Mouse (Mus musculus) G1E (cell line): ENCODE measurements around the gene Zg16. TPM values are rescaled to one million over a fixed set of nuclear protein-coding genes. Genes with fewer than 3 reads are reported as not detected.

Source experiments
- ATAC-seq: 2 replicates; pipeline ENCODE4 v1.8.0; 2016; ENCODE audit warnings: mild to moderate bottlenecking; ENCODE audit not compliant: insufficient number of reproducible peaks, poor library complexity, low FRiP score, severe bottlenecking; ENCODE audit errors: extremely low read depth
- DNase-seq: peaks from one replicate; pipeline ENCODE4 v3.0.0; 2012; ENCODE audit warnings: low spot score
- H3K27me3 ChIP-seq: 2 replicates; pipeline ENCODE4 v1.6.1; 2012; ENCODE audit warnings: mild to moderate bottlenecking, low read length, inconsistent platforms; ENCODE audit not compliant: insufficient read depth
- H3K36me3 ChIP-seq: replicated peaks from 2 replicates; pipeline ENCODE3; 2012; ENCODE audit warnings: mild to moderate bottlenecking, inconsistent platforms
- H3K4me1 ChIP-seq: 2 replicates; pipeline ENCODE4 v1.6.1; 2012; ENCODE audit warnings: low read depth, low read length, inconsistent platforms, mixed read lengths; ENCODE audit not compliant: insufficient read depth
- H3K4me3 ChIP-seq: 2 replicates; pipeline ENCODE4 v1.5.1; 2012; ENCODE audit warnings: low read depth, mild to moderate bottlenecking, inconsistent platforms, low read length, moderate library complexity, mixed read lengths
- H3K9me3 ChIP-seq: replicated peaks from 2 replicates; pipeline ENCODE4 v1.6.1; 2012; ENCODE audit warnings: inconsistent platforms
- CTCF ChIP-seq: IDR thresholded peaks from 2 replicates; pipeline ENCODE4 v1.5.1; 2012; ENCODE audit warnings: low read depth, low read length, inconsistent platforms, mixed read lengths
- GATA1 ChIP-seq: IDR thresholded peaks from 2 replicates; pipeline ENCODE4 v1.6.1; 2012; ENCODE audit warnings: borderline replicate concordance, low read length, inconsistent platforms, mixed read lengths
- GATA2 ChIP-seq: IDR thresholded peaks from 2 replicates; pipeline ENCODE4 v1.6.1; 2012; ENCODE audit warnings: low read depth, low read length, inconsistent platforms, borderline replicate concordance
- POLR2AphosphoS5 ChIP-seq: IDR thresholded peaks from 2 replicates; pipeline ENCODE4 v1.6.1; 2012; ENCODE audit warnings: low read depth, low read length, inconsistent platforms; ENCODE audit not compliant: insufficient replicate concordance
- TAL1 ChIP-seq: conservative IDR thresholded peaks from 2 replicates; pipeline ENCODE4 v1.6.1; 2012; ENCODE audit warnings: low read depth, low read length, inconsistent platforms, mixed read lengths
- polyA plus RNA-seq: library from polyadenylated mRNA; stranded (reverse); fragments of >175 nt; gene quantifications from 2 replicates; pipeline ENCODE4 v1.2.3, GENCODE M21; 2012
- total RNA-seq, 2 experiments: library from RNA; stranded (forward) in 1 of 2; stranded (reverse) in 1 of 2; fragments of 200-1000 nt in 1 of 2; fragments of >200 nt in 1 of 2; fragmentation: Nextera tagmentation in 1 of 2; gene quantifications; 2 replicates each; pipeline ENCODE4 v1.2.3; 2014 to 2017

Gene Zg16
- total and polyA plus RNA-seq, 3 experiments = 2.9 TPM; not detected in 2

DNA sequence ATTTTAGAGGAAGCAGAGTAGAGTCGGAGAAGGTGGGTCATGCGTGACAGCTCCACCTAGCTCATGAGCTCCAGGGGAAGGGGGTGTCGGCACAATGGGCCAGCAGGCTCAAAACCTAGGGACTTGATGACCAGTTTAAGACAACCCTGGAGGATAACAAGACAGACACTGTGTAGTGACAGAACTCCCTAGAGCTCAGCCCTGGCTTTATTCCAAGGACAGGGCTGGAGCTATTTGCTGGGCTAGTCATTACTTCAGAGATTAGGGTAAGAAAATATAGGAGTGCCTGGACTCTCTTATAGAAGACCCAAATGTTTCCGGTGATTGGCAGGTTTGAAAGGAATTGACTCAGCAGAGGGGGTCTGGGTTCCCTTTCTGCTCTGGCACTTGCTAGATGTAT lies 13.9 kb downstream of the Zg16 start:
- H3K4me1 ChIP-seq = no peaks in the 10 kb centered on the region; the same call in 1 of the 2 replicates
- no peak for DNase-seq
- TF ChIP-seq POLR2AphosphoS5 = no peak
- no peak for TF ChIP-seq GATA2
- no peak for TF ChIP-seq GATA1
- no peak for TF ChIP-seq TAL1
- TF ChIP-seq CTCF = no peak

DNA sequence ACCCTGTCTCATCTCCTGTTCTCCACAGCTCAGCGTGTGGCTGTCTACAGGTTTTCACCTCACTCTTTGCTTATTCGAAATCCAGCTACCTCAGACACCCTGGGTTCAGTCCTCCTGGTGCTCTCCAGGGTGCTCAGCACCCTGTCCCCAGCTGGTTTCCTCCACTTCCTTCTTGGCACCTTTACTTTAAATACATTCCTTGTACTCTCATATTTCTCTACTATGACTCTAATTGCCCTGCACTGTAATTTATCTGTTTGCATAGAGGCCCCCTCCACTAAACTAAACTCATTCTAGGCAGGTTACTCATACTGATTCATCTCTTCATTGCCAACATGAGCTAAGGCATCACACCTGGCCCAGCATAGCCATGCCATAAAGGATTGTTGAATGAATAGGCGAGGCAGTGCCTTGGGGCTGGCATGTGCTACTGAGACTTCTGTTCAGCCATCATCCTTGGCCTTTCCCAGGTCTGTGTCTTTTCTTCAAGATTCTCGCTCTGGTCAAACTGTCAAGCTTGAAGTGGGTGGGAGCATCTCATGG lies 16.2 kb downstream of the Zg16 start:
- DNase-seq (no peak), ATAC-seq (no peak)
- H3K4me3 ChIP-seq = no peak overlapping the region
- no peaks in the 10 kb centered on the region for H3K4me1 ChIP-seq
- no peaks in the 10 kb centered on the region for H3K36me3 ChIP-seq
- H3K27me3 ChIP-seq = peaks cover 24% of the 10 kb centered on the region
- no peak for TF ChIP-seq POLR2AphosphoS5
- no peak for TF ChIP-seq TAL1
- TF ChIP-seq GATA2 = no peak
- TF ChIP-seq CTCF = no peak
- no peak for TF ChIP-seq GATA1
- H3K9me3 ChIP-seq = peaks cover 4% of the 10 kb centered on the region; the same call in 1 of the 2 replicates

More for the DNA sequence above, 13.9 kb downstream of the Zg16 start:
- Histone ChIP-seq H3K36me3 (no peaks in the 10 kb centered on the region), H3K27me3 (peaks cover 21% of the 10 kb centered on the region), H3K4me3 (no peak overlapping the region), H3K9me3 (peaks cover 4% of the 10 kb centered on the region; the same call in 1 of the 2 replicates)
- ATAC-seq = no peak

DNA sequence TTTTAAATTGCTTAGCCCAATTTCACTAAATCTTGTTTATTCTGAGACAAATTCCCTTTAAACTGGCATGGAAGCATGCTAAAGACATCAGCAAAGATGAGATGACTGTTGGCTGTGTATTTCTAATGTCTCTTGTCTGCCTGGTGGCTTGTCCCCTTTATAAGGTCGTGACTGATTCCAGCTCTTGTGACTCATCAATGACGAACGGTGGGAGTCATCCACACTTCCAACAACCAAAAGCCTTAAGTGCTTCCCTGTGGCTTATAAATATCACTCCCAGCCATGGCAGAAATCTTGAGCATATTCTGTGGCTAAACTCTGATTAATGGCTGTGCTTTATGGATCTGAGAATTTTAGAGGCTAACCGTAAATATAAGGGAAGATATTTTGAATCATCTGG lies 20.8 kb downstream of the Zg16 start:
- peaks cover 31% of the 10 kb centered on the region for H3K27me3 ChIP-seq
- no peaks in the 10 kb centered on the region for H3K36me3 ChIP-seq
- DNase-seq (no peak), ATAC-seq (no peak)
- TF ChIP-seq TAL1 = no peak
- TF ChIP-seq GATA1 = no peak
- no peak for TF ChIP-seq CTCF
- TF ChIP-seq GATA2 = no peak
- no peak for TF ChIP-seq POLR2AphosphoS5
- no peak overlapping the region for H3K4me3 ChIP-seq
- peaks cover 4% of the 10 kb centered on the region; the same call in 1 of the 2 replicates for H3K4me1 ChIP-seq
- H3K9me3 ChIP-seq = 0 out of 2 replicates have a peak, but pooled peaks cover 2% of the 10 kb centered on the region

DNA sequence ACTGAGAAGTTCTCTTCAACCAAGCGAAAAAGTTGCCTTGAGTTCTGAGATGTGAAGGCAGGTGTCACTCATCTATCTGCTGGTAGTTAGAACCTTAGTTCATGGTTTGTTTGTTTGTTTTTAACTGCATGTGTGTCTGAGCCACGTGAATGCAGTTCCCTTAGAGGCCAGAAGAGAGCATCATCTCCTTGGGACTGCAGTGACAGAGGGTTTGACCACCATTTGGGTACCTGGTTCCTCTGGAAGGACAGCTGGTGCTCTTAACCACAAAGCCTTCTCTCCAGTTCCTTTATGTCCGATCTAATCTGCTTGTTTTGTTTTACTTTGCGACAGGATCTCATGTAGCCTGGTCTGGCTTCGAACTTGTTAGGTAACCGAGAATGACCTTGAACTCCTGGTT lies 21.6 kb downstream of the Zg16 start:
- H3K36me3 ChIP-seq = no peaks in the 10 kb centered on the region
- ATAC-seq (no peak), DNase-seq (no peak)
- H3K4me3 ChIP-seq = no peak overlapping the region
- TF ChIP-seq TAL1 (no peak), CTCF (0 out of 2 replicates have a peak, but pooled peaks have one; percentile 5)
- 0 out of 2 replicates have a peak, but pooled peaks cover 2% of the 10 kb centered on the region for H3K9me3 ChIP-seq
- peaks cover 4% of the 10 kb centered on the region; the same call in 1 of the 2 replicates for H3K4me1 ChIP-seq
- peaks cover 37% of the 10 kb centered on the region for H3K27me3 ChIP-seq

DNA sequence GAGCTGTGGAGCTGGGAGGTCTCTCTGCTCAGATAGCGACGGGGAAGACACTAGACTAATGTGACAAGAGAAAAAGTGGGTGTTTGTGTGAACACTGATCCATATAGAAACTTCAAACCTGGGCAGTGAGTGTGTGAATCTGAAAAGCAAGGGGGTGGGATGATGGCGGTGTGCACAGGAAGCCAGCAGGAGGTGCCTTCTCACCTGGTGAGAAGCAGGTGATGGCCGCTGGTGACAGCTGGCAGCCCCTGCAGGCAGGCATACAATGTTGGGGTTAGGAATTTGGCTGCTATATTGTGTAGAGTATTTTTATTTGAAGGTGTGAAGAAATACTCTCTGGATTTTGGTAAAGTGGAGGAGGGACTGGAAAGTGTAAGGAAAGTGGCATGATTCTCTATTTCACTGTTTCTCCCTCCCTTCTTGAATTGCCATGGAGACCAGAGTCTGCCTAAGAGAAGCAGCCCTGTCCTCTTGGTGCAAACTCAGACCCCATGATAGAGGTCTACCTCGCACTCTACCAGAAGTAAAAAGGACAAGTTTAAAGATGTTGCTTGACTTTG lies 32.0 kb downstream of the Zg16 start:
- H3K27me3 ChIP-seq = peaks cover 70% of the 10 kb centered on the region

DNA sequence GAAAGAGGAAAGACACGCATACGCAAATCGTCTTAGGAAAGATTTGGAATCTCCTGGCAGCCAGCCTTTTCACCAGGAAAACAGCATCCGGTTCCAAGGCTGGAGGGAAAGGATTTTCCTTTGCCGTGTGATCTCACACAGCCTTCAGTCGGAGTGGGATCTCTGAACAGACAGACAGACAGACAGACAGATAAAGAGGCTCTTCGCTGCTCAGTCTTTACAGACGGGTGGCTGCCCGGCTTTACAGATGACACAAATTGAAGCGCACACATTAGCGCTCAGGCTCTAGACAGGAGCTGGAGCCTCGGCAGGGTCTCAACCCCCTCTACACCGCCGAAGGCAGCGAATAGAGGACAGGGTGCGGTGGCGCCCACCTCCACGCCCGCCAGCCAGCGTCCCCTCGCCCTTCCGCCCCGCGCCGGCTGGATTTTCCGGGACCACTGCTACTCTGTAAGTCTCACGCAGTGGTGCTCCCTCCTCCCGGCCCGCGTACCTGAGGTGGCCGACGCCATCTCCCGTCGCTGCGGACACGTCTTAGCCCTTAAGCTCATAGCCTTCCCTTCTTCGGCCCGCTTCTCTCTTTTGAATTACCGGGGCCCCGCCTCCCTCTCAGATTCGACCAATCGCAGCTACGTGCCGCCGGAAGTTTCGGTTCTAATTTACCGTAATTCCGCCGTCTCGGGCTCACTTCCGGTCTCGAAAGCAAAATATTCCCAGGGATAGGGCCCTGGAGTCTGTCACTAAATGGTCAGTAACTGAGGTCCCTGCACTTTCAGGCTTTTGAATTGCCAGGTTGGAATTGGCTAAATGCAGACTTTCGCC lies 45.1 kb downstream of the Zg16 start, which contains the start of gene Kif22:
Kif22 (minus strand) TSS at position 621 of the 822 bp plus-strand sequence.
- H3K4me1 ChIP-seq = peaks cover 35% of the 10 kb centered on the region
- H3K27me3 ChIP-seq = no peaks in the 10 kb centered on the region
- peak within 1 kb of the TSS; percentile 100 for H3K4me3 ChIP-seq
- H3K9me3 ChIP-seq = no peaks in the 10 kb centered on the region
- TF ChIP-seq TAL1 = no peak
- TF ChIP-seq GATA1 = no peak
- no peak for TF ChIP-seq GATA2
- TF ChIP-seq POLR2AphosphoS5 = no peak
- H3K36me3 ChIP-seq = peaks cover 33% of the 10 kb centered on the region
- ATAC-seq (peak; percentile 73), DNase-seq (peak; percentile 81)

More for the DNA sequence above, 32.0 kb downstream of the Zg16 start:
- H3K4me3 ChIP-seq = no peak overlapping the region
- no peaks in the 10 kb centered on the region for H3K36me3 ChIP-seq
- H3K9me3 ChIP-seq = no peaks in the 10 kb centered on the region
- H3K4me1 ChIP-seq = peaks cover 6% of the 10 kb centered on the region; the same call in 1 of the 2 replicates
- DNase-seq = no peak
- TF ChIP-seq TAL1 (no peak), POLR2AphosphoS5 (no peak), CTCF (no peak), GATA2 (no peak), GATA1 (no peak)
- no peak for ATAC-seq
